Mouse (Mus musculus): ENCODE data around the gene Rcc1.
A peak's percentile ranks its signal among the peaks of the same experiment; 100 is the strongest.

Gene Rcc1

DNA sequence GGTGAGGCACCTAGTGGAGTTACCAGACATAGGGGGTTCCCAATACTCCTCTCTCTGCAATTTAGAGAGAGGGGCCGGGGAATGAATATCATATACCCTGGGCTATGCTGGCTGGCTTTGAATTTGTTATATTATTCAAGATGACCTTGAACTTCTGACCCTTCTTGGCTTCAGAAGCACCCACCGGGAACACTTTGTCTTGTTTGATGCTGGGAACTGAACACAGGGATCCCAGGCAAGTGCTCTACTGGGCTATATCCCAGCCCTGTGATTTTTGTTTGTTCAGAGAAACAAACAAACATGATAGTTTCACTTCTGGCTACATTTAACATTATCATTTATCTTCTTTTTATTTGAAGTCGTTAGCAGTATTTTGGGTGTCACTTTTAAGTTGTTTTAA, 2.0 kb upstream of the Rcc1 start:
- no peak for DNase-seq (ENCODE audit: low spot score)

- no peak for DNase-seq (ENCODE audit: low spot score)
Measured at GRCm38 (mm10) chr4:132354571-132354970, 1.2 kb upstream of the Rcc1 start.

DNA sequence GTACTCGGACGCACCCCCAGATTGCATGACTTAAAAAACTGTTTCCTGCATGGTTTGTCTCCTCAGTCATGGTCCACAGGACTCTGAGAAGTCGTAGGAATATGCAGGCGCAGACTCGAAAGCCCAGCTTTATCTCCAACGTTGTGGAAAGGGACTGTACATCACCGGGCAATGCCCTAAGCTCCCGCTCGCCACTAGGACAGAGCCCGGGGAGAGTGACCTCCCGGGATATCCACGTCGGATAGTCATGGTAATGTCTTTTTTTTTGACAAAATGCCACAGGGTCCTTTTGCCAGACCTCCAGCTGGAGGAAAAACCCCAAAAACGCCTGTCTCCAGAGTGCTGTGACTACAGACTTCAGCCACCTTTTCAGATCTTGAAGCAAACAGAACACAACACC, 666 bp downstream of the Rcc1 start:
- no peak for DNase-seq (ENCODE audit: low spot score)

GRCm38 (mm10) chr4:132351401-132351800, 2.0 kb downstream of the Rcc1 start:
- DNase-seq (ENCODE audit: low spot score): no peak

GRCm38 (mm10) chr4:132350854-132351253, 2.6 kb downstream of the Rcc1 start:
- DNase-seq (ENCODE audit: low spot score): no peak

DNA sequence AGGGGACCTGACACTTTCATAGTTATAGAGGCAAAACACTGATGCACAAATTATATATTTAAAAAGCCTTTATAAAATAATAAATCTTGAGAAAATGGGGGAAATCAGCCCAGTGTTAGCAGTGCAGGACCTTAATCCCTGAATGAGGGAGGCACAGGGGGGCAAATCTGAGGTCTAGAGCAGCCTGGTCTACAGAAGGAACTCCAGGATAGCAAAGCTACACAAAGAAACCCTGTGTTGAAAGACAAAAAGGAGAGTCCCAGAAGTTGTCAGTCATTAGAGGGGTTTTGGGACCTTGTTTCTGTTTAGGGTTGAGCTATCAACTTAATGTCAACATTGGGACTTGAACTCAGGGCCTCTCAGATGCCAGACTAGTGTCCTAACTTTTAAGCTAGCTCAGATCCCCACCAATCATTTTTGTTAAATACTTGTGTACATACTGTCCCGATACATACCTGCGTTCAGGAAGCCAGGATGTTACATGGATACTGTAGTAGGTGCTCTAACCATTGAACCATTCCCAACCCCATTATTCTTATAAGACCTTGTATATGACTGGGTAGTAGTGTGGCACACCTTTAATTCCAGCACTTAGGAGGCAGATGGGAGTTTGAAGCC, 3.2 kb downstream of the Rcc1 start:
- DNase-seq (ENCODE audit: low spot score): no peak

GRCm38 (mm10) chr4:132349495-132350122, 3.8 kb downstream of the Rcc1 start:
- DNase-seq (ENCODE audit: low spot score): no peak

- DNase-seq (ENCODE audit: low spot score): no peak
Measured at GRCm38 (mm10) chr4:132346661-132347060, 6.7 kb downstream of the Rcc1 start.

DNA sequence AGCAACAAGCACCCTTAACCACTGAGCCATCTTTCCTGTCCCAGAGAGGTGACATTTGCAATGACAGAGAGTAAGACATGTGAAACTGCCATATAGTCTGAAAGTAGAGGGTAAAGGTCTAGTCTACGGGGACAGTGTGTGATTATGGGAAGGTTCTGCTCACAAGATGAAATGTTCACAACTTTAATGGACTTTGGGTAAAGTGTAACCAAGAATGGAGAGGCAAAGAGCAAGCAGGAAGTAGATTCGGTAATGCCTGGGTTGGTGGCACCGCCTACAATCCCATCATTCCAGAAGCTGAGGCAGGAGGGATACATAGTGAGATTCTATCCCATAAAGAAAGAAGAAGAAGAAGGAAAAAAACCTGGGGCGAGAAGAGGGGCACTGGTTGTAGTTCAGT, 7.1 kb downstream of the Rcc1 start:
- DNase-seq (ENCODE audit: low spot score): no peak

DNA sequence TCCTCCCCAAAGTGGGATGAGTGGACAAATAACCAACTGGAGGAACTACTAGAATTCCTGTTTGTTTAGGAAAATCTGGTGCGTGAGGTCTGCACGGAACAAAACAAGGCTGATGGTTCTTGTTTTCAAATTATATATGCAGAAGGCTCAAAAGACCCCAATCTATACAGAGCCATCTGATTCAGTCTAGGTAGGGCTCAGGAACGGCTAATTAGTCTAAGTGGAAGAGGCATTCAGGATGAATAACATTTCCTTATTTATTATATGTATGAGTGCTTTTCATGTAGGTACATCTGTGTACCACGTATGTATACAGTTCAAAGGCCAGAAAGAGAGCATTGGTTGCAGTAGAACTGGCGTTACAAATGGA, 7.6 kb downstream of the Rcc1 start:
- no peak for DNase-seq (ENCODE audit: low spot score)

DNA sequence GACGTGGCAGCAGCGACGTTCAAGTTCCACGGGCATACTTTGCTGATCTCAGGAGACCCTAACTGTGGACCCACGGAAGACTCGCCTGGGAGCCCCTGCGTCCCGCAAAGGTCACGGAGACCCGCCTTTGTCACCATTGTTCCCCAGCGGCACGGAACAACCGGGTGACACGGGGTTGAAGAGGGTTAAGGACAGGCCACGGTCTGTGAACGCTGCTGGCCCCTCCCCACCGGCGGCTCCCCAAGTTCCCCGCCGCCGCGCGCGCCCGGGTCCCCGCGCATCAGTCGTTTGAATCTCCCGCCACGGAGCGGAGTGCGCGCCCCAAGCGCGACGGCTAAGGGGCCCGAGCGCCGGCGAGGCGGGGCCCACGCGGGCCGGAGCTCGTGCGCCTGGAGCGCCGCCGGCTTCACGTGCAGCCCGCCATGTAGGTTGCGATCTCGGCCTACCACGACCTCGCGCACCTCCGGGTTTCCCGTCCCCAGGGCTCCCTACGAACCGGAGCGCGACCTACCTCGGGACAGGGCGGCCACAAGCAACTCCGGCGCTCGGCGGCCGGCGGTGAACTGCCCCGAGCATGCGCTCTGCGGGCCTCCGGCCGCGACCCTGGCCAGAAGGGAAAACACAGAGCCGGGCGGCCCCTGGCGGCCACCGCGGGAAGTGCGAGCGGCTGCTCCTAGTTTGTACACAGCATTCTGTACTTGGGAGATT, 8.1 kb downstream of the Rcc1 start:
- peak; percentile 93 for DNase-seq (ENCODE audit: low spot score)

DNA sequence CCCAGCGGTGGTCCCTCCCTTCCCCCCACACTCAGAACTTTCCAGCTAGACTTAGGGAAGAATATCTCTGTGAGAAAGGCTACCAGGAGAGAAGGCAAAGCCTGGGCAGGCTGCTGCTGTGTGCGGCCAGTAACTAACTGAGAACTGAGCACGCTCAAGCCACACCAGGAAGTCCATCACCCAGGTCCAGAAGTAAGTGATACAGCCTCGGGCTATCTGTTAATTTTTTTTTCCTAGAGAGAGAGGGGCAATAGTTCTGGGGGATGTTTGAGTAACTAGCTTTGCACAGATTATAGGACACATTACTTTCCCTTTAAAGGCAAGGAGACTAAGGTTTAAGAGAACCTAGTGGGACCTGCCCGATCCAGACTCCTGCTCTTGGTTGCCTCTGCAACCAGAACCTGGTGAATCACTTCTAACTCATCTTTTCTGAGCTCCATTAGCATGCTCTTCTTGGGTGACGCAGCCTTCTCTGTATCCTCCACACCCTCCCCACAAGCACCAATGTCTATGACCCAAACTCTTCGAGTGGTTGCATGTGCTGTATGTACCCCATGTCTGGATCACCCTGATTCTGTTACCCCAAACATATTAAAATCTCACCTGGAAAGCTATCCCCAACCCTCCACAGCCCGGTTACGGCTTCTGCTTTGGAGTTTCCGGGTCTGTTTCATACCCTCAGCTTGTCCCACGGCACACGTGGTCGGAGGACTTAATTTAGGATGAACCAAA, 8.8 kb downstream of the Rcc1 start:
- DNase-seq (ENCODE audit: low spot score): peak; percentile 46

DNA sequence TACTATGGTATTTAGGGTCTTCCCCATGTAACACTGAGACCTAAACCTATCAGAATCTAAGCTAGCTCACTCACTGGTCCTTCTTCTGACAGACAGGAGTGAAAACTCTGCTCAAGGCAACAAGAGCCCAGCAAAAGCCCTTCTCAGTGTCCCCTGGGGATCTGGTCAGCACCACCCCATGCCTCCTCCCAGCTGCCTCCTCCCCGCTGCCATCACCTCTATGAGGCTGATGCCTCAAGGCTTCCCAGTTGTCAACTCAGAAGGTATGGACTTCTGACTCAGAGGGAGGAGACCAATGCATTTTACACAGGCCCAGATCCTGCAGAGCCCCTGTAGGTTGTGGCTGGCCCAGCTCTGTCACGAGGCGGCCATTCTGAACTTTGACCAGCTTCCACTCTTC, 12.0 kb downstream of the Rcc1 start:
- no peak for DNase-seq (ENCODE audit: low spot score)

DNA sequence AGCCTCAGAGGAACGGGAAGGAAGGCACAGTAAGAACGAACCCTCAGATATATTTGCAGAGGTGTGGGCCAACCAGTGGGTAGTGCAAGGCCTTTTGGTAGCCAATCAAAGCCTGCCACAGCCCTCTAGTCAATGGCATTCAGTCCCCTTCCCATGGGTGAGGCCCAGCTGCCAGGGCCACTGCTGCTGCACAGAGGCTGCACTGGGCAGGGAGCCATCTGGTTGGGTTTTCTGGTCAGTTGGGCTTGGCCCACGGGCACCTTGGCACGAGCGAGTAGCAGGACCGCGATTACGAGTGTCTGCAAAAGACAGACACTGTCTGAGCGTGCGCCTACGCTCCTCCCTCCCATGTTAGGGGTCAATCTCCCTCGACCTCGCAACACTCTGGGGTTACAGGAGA, 14.5 kb downstream of the Rcc1 start:
- DNase-seq (ENCODE audit: low spot score): no peak

DNA sequence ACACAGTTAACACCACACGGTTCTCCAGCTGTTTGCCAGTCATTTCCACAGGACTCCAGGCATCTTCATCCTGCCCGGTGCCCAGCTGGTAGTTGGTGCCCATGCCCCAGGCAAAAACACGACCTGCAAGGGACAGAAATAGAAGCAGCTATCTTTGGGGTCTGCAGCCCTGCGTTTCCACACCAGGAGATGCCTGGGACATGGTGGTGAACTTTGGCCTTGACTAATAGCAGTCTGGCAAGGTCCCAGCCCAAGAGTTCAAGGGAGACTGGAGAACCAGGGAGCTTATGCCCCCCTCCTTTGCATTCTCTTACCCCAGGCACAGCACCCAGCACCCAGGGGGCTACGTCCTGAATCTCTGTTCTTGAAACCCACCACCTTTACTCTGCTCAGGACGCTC, 20.5 kb downstream of the Rcc1 start:
- DNase-seq (ENCODE audit: low spot score): no peak

DNA sequence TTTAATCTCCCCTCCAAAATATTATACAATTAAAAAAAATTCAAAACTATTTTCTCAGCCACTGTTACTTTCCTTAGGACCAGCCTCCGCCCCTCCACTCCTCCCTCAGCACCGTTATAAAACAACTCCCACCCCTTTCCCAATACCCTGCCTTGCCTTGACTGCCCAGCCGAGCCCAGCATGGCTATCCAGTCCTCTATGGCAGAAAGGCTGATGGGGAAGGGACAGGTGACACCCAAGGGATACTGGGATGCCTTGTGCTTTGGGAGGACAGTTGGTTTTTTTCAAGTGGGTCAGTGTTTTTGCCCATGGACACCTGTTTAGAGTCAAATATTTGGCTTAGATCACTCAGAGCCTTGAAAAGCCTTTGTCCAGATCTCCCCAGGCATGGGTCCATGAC, 21.4 kb downstream of the Rcc1 start:
- no peak for DNase-seq (ENCODE audit: low spot score)

DNA sequence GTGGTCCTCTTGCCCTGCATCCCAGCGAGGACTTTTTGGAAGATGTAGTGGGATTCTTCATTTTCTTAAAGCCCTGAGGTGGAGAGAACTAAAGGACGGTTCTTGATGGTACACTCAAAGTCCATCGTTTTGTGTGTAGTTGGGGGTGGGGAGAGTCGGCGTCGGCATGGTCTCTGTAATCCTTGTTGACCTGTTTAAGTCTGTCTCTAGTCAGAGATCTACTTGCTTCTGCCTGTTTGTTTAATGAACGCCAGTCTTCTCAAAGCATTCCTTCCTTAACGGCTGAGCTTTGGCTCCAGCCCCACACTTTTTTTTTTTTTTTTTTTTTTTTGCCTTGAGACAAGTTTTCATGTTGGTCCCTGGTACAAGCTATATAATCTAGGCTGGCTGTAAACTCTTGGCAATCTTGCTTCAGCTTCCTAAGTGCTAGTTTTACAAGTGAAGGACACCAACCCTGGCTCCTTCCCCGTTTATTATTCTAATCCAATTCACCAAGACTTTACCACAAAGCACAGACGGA, 23.5 kb downstream of the Rcc1 start:
- DNase-seq (ENCODE audit: low spot score): no peak

DNA sequence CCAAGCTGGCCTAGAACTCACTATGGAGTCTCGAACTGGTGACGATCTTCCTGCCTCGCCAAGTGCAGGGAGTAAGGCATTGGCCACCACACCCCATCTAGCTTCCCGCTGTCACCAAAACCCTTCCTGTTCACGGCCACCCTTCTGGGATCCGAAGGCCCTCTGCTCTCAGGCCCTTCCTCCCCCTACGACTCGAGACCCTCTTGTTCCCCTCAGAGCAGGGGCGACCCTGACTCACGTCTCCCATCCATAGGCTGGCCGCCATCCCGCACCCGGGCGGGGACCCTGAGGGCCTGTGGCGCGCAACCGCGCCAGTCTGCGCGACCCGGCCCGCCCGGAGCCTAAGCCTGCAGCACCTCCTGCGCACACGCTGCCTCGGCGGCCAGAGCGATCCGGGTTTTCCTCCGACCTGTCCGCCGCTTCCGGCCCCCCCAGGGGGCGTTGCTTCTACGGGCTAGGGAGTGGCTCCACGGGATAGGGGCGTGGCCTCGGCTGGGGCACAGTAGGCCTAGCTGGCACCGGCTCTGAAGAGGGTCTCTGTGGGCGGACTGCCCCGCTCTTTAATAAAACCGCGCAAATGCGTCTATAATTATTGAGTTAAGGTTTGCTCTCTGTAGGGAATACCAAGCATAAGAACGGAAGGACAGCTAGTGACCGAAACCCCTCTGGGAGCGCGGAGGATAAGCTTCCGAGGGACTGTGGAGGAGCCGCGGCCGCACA, 24.1 kb downstream of the Rcc1 start, which contains the start of gene Trnau1ap:
TSS of gene Trnau1ap (minus strand) at position 424 of the 720 bp plus-strand sequence.
- DNase-seq (ENCODE audit: low spot score): peak; percentile 92

DNA sequence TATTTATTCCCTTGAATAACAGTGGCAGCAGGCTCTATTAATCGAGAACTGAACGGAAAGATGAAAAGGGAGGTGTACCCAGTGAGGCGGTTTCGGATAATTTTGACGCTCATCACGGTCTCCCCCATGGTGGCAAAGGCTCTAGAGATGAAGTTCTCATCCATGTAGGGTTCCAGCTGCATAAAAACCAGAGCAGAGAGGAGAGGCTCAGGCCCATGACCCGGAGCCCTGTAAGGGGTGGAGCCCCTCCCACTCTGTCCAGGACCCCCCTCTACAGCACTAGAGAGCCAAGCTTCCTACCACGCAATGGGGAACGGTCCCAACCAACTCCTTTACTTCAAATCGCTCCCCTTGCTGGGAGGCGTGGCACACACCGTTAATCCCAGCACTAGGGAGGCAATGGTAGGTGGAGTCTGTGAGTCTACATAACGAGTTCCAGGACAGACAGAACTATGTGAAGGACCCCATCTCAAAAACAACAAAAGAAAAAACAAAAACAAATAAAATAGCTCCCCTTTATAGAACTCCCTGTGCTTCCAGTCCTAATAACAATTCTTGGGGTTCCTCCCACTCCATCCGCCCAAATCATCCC, 24.9 kb downstream of the Rcc1 start:
- DNase-seq (ENCODE audit: low spot score): no peak

GRCm38 (mm10) chr4:132326481-132326880, 26.9 kb downstream of the Rcc1 start:
- no peak for DNase-seq (ENCODE audit: low spot score)

GRCm38 (mm10) chr4:132315711-132316110, 37.7 kb downstream of the Rcc1 start:
- no peak for DNase-seq (ENCODE audit: low spot score)

DNA sequence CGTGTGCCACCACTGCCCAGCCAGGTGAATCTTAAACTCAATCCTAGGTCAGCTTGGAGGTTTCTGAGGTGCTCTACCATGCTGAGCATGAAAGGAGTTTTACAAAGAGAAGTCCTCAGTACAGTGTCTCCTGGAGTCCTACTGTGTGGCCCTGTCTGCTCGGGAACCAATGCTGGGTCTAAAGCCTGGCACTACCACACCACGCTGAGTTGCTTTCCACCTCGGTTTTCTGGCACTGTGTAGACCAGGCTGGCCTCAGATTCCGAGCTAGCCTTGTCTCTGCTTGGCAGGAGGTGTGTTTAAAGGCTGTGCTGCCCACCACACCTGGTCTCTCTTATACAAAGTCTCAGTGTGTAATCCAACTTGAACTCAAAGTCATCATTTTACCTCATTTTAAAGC, 40.8 kb downstream of the Rcc1 start:
- DNase-seq (ENCODE audit: low spot score): no peak

Measured in spleen, adult 12 weeks (tissue).